Mouse (Mus musculus): ENCODE measurements at regions not wholly inside any gene's neighbourhood (a gene's known extent, or its start where the extent isn't known, plus 50 kb on each side); places are given as distances from the start of the nearest gene placed in this dataset.

DNA sequence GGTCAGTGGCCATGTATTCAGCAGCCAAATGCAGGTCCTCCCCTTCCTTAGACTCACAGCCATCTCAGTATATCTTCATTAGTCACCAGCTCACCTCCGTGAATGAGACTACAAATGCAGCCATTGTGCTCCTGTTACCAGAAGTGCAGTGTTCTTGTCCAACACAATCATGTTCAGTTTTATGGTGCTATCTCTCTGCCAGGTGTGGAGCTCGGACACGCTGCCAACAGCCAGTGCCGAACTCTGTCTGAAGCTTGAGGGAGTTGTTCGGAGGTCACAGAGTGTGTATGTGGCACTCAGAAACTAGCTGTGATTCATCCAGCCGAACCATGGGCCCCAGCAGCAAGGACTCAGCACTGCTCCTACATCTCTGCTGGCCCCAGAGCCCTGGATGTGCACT lies 91.3 kb upstream of the Otud4 start:
- Histone ChIP-seq H3K27me3 (ENCODE audit: control insufficient read depth, insufficient read depth, low read length) (no peaks in the 10 kb centered on the region), H3K4me1 (ENCODE audit: control insufficient read depth in 2 of 2, insufficient read depth in 2 of 2, low read length in 2 of 2) (no peaks in the 10 kb centered on the region), H3K9me3 (ENCODE audit: control insufficient read depth, low read length) (no peaks in the 10 kb centered on the region), H3K27ac (replicated peaks in 1 of 2; ENCODE audit: control insufficient read depth in 1 of 2, insufficient read depth in 1 of 2, low read depth in 2 of 2, low read length in 2 of 2) (no peak overlapping the region), H3K4me3 (ENCODE audit: control insufficient read depth in 1 of 2, insufficient read depth in 1 of 2, low read depth in 1 of 2, low read length in 2 of 2) (no peak overlapping the region), H3K36me3 (ENCODE audit: control insufficient read depth, insufficient read depth, low read length) (no peaks in the 10 kb centered on the region), H3K9ac (ENCODE audit: low read length) (no peak overlapping the region), H3K4me2 (ENCODE audit: low read length) (no peak overlapping the region)
- ATAC-seq (ENCODE audit: insufficient number of reproducible peaks, insufficient read depth, low FRiP score, low read depth), result no peak
- 79% methylated on average over 6 of the region's 6 CpGs for WGBS

DNA sequence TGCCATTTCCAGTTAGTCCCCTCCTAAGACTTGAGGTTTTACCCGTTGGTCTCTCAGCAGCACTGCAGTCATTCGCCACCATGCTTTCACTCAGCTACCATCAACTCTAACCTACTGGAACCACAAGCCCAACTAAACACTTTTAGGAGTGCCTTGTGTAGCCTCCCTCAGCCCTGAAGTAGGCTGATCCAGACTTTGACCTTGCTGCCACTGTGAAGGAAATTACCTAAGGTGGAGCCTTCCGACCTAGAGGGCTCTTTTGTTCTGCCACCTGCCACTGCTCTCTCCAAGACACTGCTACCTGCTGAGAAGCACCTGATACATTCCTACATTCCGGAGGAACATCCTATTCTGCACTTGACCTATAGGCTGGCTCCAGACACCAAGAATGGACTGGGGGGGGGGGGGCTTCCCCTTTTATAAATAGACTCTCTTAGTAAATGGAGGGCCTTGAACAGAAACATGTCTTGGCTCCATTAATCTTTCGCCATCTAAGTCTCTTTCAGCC lies 93.5 kb upstream of the Otud4 start:
- Histone ChIP-seq H3K36me3 (ENCODE audit: control insufficient read depth, insufficient read depth, low read length) (no peaks in the 10 kb centered on the region), H3K27me3 (ENCODE audit: control insufficient read depth, insufficient read depth, low read length) (no peaks in the 10 kb centered on the region), H3K4me1 (ENCODE audit: control insufficient read depth in 2 of 2, insufficient read depth in 2 of 2, low read length in 2 of 2) (no peaks in the 10 kb centered on the region), H3K9me3 (ENCODE audit: control insufficient read depth, low read length) (no peaks in the 10 kb centered on the region), H3K4me2 (ENCODE audit: low read length) (no peak overlapping the region), H3K9ac (ENCODE audit: low read length) (no peak overlapping the region), H3K4me3 (ENCODE audit: control insufficient read depth in 1 of 2, insufficient read depth in 1 of 2, low read depth in 1 of 2, low read length in 2 of 2) (no peak overlapping the region), H3K27ac (replicated peaks in 1 of 2; ENCODE audit: control insufficient read depth in 1 of 2, insufficient read depth in 1 of 2, low read depth in 2 of 2, low read length in 2 of 2) (no peak overlapping the region)
- ATAC-seq (ENCODE audit: insufficient number of reproducible peaks, insufficient read depth, low FRiP score, low read depth), result no peak
- 85% methylated on average over 5 of the region's 5 CpGs for WGBS

DNA sequence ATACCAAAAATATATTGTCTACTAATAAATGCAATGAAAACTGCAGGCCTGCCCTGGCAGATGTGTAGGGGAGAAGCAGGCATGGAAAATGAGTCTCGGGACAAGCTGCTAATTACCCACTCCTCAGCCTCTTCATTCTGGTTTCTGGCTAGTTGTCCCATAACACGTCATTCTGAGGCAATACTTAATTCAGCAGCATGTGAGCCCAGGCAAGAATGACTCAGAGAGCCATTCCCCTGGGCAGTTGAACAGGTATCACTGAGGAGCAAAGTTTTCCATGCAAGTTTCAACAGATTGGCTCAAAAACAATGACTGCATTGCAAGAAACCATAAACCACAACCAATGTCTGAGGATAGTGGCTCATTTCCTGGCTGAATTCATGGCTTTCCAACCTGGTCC lies 97.0 kb upstream of the Otud4 start:
- no peaks in the 10 kb centered on the region for H3K4me1 ChIP-seq (ENCODE audit: control insufficient read depth in 2 of 2, insufficient read depth in 2 of 2, low read length in 2 of 2)
- ATAC-seq (ENCODE audit: insufficient number of reproducible peaks, insufficient read depth, low FRiP score, low read depth), result no peak
- H3K9ac ChIP-seq (ENCODE audit: low read length), result no peak overlapping the region
- H3K27ac ChIP-seq (replicated peaks in 1 of 2; ENCODE audit: control insufficient read depth in 1 of 2, insufficient read depth in 1 of 2, low read depth in 2 of 2, low read length in 2 of 2), result no peak overlapping the region
- H3K36me3 ChIP-seq (ENCODE audit: control insufficient read depth, insufficient read depth, low read length), result no peaks in the 10 kb centered on the region
- H3K4me3 ChIP-seq (ENCODE audit: control insufficient read depth in 1 of 2, insufficient read depth in 1 of 2, low read depth in 1 of 2, low read length in 2 of 2), result no peak overlapping the region
- H3K9me3 ChIP-seq (ENCODE audit: control insufficient read depth, low read length), result no peaks in the 10 kb centered on the region
- H3K27me3 ChIP-seq (ENCODE audit: control insufficient read depth, insufficient read depth, low read length), result no peaks in the 10 kb centered on the region
- no peak overlapping the region for H3K4me2 ChIP-seq (ENCODE audit: low read length)
- 59% methylated on average over 2 of the region's 2 CpGs for WGBS

DNA sequence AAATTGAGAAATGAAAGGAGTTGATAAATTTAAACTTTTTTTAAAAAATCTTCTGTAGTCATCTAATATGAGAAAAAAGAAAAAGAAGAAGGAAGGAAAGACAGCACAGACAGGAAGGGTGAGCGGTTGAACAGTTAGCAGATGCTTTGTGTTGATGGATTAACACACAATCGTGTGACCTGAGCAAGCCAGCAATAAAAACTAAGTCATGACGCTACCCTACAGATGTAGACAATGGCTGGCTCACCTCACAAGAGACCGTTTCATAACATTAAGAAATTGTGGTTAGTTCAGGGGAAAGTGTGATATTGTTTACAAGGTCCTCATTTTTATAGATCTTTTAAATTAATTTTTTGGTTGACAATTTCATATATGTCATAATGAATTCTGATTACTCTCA lies 99.4 kb upstream of the Otud4 start:
- no peak for ATAC-seq (ENCODE audit: insufficient number of reproducible peaks, insufficient read depth, low FRiP score, low read depth)
- no peaks in the 10 kb centered on the region for H3K36me3 ChIP-seq (ENCODE audit: control insufficient read depth, insufficient read depth, low read length)
- no peak overlapping the region for H3K4me2 ChIP-seq (ENCODE audit: low read length)
- H3K4me1 ChIP-seq (ENCODE audit: control insufficient read depth in 2 of 2, insufficient read depth in 2 of 2, low read length in 2 of 2), result no peaks in the 10 kb centered on the region
- no peak overlapping the region for H3K27ac ChIP-seq (replicated peaks in 1 of 2; ENCODE audit: control insufficient read depth in 1 of 2, insufficient read depth in 1 of 2, low read depth in 2 of 2, low read length in 2 of 2)
- H3K9ac ChIP-seq (ENCODE audit: low read length), result no peak overlapping the region
- H3K9me3 ChIP-seq (ENCODE audit: control insufficient read depth, low read length), result no peaks in the 10 kb centered on the region
- H3K27me3 ChIP-seq (ENCODE audit: control insufficient read depth, insufficient read depth, low read length), result no peaks in the 10 kb centered on the region
- 93% methylated on average over 4 of the region's 4 CpGs for WGBS
- no peak overlapping the region for H3K4me3 ChIP-seq (ENCODE audit: control insufficient read depth in 1 of 2, insufficient read depth in 1 of 2, low read depth in 1 of 2, low read length in 2 of 2)

DNA sequence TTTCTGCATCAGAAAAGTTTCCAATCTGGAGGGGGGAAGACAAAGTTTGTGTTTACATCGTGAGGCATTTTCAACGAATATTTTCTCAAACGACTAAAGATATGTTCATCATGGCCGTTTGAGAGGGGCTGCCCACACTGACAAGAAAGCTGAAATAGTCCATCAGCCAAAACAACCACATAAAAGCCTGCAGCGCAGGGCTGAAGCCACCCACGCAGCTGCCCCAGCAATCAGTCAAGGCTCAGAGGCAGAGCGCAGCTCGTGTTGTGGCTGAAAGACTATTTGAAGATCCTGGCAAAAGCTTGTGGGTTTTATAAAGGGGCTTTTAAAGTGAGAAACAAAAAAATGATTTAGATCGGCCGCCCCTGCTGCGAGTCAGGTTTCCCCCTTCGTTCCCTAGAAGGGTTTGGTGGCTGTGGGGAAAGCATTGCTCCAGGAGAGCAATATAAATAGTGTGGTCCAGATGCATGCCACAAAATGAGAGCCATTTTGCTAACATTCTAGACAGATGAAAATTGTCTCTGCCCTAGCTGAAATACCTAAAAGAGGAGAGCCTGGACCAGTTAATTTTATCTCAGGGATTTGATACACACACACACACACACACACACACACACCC lies 105.0 kb upstream of the Otud4 start:
- Histone ChIP-seq H3K36me3 (ENCODE audit: control insufficient read depth, insufficient read depth, low read length) (no peaks in the 10 kb centered on the region), H3K9ac (ENCODE audit: low read length) (no peak overlapping the region), H3K4me3 (ENCODE audit: control insufficient read depth in 1 of 2, insufficient read depth in 1 of 2, low read depth in 1 of 2, low read length in 2 of 2) (no peak overlapping the region), H3K4me2 (ENCODE audit: low read length) (no peak overlapping the region), H3K27ac (replicated peaks in 1 of 2; ENCODE audit: control insufficient read depth in 1 of 2, insufficient read depth in 1 of 2, low read depth in 2 of 2, low read length in 2 of 2) (no peak overlapping the region), H3K9me3 (ENCODE audit: control insufficient read depth, low read length) (peaks cover 7% of the 10 kb centered on the region; the same call in 1 of the 2 replicates), H3K4me1 (ENCODE audit: control insufficient read depth in 2 of 2, insufficient read depth in 2 of 2, low read length in 2 of 2) (no peaks in the 10 kb centered on the region), H3K27me3 (ENCODE audit: control insufficient read depth, insufficient read depth, low read length) (no peaks in the 10 kb centered on the region)
- ATAC-seq (ENCODE audit: insufficient number of reproducible peaks, insufficient read depth, low FRiP score, low read depth), result no peak
- 74% methylated on average over 12 of the region's 12 CpGs for WGBS

DNA sequence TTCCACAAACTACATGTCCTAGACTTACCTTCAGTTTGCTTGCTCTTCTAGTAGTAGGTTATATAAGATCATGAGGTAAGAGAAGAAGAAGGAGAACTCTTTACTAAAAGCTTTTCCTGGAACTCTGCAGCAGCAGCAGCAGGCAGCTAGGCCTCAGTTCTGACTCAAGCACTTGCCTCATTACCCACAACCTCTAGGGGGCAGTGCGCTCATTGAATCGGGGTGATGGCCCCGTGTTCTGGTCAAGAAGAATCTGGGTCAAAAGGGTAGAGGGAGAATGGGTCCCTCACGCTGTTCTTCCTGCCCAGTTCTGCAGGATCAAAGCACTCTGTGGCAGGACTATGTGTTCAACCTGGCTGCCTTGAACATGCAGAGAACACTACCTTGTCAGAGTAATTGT lies 109.9 kb upstream of the Otud4 start:
- H3K9ac ChIP-seq (ENCODE audit: low read length), result no peak overlapping the region
- H3K27me3 ChIP-seq (ENCODE audit: control insufficient read depth, insufficient read depth, low read length), result no peaks in the 10 kb centered on the region
- WGBS, result 30% methylated on average over 4 of the region's 4 CpGs
- ATAC-seq (ENCODE audit: insufficient number of reproducible peaks, insufficient read depth, low FRiP score, low read depth), result no peak
- H3K27ac ChIP-seq (replicated peaks in 1 of 2; ENCODE audit: control insufficient read depth in 1 of 2, insufficient read depth in 1 of 2, low read depth in 2 of 2, low read length in 2 of 2), result no peak overlapping the region
- no peak overlapping the region for H3K4me3 ChIP-seq (ENCODE audit: control insufficient read depth in 1 of 2, insufficient read depth in 1 of 2, low read depth in 1 of 2, low read length in 2 of 2)
- H3K4me2 ChIP-seq (ENCODE audit: low read length), result no peak overlapping the region
- H3K9me3 ChIP-seq (ENCODE audit: control insufficient read depth, low read length), result peaks cover 7% of the 10 kb centered on the region; the same call in 1 of the 2 replicates
- H3K4me1 ChIP-seq (ENCODE audit: control insufficient read depth in 2 of 2, insufficient read depth in 2 of 2, low read length in 2 of 2), result no peaks in the 10 kb centered on the region
- no peaks in the 10 kb centered on the region for H3K36me3 ChIP-seq (ENCODE audit: control insufficient read depth, insufficient read depth, low read length)

DNA sequence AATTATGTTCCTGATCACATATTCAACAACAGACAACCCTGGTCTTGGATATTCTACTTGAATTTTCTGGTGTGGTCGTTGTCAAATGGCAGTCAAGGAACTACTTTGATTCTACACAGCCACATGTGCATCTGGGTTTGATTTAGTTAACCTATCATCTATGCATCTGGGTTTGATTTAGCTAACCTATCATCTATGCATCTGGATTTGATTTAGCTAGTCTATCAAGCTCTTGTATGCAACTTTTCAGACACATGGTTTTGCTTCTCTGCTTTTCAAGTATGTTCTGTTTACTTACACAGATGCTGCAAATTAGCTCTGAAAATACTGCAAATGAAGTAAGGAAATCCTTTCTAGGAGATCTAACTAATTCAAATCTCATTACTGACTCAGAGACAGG lies 117.4 kb upstream of the Otud4 start:
- H3K4me2 ChIP-seq (ENCODE audit: low read length), result no peak overlapping the region
- H3K36me3 ChIP-seq (ENCODE audit: control insufficient read depth, insufficient read depth, low read length), result no peaks in the 10 kb centered on the region
- H3K27ac ChIP-seq (replicated peaks in 1 of 2; ENCODE audit: control insufficient read depth in 1 of 2, insufficient read depth in 1 of 2, low read depth in 2 of 2, low read length in 2 of 2), result no peak overlapping the region
- no peaks in the 10 kb centered on the region for H3K9me3 ChIP-seq (ENCODE audit: control insufficient read depth, low read length)
- no peak overlapping the region for H3K9ac ChIP-seq (ENCODE audit: low read length)
- no peaks in the 10 kb centered on the region for H3K27me3 ChIP-seq (ENCODE audit: control insufficient read depth, insufficient read depth, low read length)
- H3K4me1 ChIP-seq (ENCODE audit: control insufficient read depth in 2 of 2, insufficient read depth in 2 of 2, low read length in 2 of 2), result no peaks in the 10 kb centered on the region
- ATAC-seq (ENCODE audit: insufficient number of reproducible peaks, insufficient read depth, low FRiP score, low read depth), result no peak
- 60% methylated on average over 1 of the region's 1 CpGs for WGBS
- no peak overlapping the region for H3K4me3 ChIP-seq (ENCODE audit: control insufficient read depth in 1 of 2, insufficient read depth in 1 of 2, low read depth in 1 of 2, low read length in 2 of 2)

DNA sequence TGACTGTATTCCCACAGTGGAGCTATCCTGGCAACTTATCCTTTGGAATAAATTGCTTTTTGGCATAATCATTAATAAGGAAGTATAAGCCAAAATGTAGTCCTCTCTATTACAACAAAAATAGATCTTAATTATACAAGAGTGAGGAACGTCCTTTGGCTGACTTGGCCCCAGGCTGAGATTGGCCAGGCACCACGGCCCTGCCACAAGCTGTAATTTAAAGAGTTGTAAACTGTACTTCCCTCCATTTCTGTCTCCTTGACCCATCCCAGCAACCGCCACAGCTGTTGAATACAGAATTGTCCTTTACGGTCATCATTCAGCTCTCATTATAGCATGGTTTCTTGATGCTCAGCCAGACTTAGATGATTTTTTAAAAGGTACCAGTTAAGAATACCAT lies 119.6 kb upstream of the Smad1 start:
- Histone ChIP-seq H3K4me1 (ENCODE audit: control insufficient read depth in 2 of 2, insufficient read depth in 2 of 2, low read length in 2 of 2) (no peaks in the 10 kb centered on the region), H3K4me3 (ENCODE audit: control insufficient read depth in 1 of 2, insufficient read depth in 1 of 2, low read depth in 1 of 2, low read length in 2 of 2) (no peak overlapping the region)

More for the DNA sequence above, 119.6 kb upstream of the Smad1 start:
- WGBS, result 78% methylated on average over 4 of the region's 4 CpGs
- Histone ChIP-seq H3K27ac (replicated peaks in 1 of 2; ENCODE audit: control insufficient read depth in 1 of 2, insufficient read depth in 1 of 2, low read depth in 2 of 2, low read length in 2 of 2) (no peak overlapping the region), H3K4me2 (ENCODE audit: low read length) (no peak overlapping the region), H3K27me3 (ENCODE audit: control insufficient read depth, insufficient read depth, low read length) (no peaks in the 10 kb centered on the region), H3K9me3 (ENCODE audit: control insufficient read depth, low read length) (no peaks in the 10 kb centered on the region), H3K9ac (ENCODE audit: low read length) (no peak overlapping the region), H3K36me3 (ENCODE audit: control insufficient read depth, insufficient read depth, low read length) (no peaks in the 10 kb centered on the region)
- no peak for ATAC-seq (ENCODE audit: insufficient number of reproducible peaks, insufficient read depth, low FRiP score, low read depth)
